Mouse (Mus musculus) liver, embryonic 14.5 days (tissue): ENCODE data around the gene Klhl6.

ENCODE experiments used
- CTCF ChIP-seq: IDR thresholded peaks from 2 replicates; pipeline ENCODE4 v1.5.1; 2016; ENCODE audit warnings: antibody characterized with exemption, low read depth, control low read depth
- EP300 ChIP-seq: IDR thresholded peaks from 2 replicates; pipeline ENCODE4 v1.6.1; 2016; ENCODE audit warnings: antibody characterized with exemption, low read depth

- TF ChIP-seq EP300 (no peak), CTCF (no peak)
Measured at GRCm38 (mm10) chr16:20021848-20022247, 39.0 kb upstream of the Klhl6 start.
